Mouse (Mus musculus): ENCODE data around the gene Clip3.

Gene Clip3

GRCm38 (mm10) chr7:30326427-30326826 lies 34.9 kb downstream of the Clip3 start:
- in situ Hi-C loops (cut with MboI, MseI), result no loop called here

GRCm38 (mm10) chr7:30327140-30327539 lies 35.6 kb downstream of the Clip3 start:
- in situ Hi-C loops (cut with MboI, MseI), result no loop called here

- in situ Hi-C loops (cut with MboI, MseI), result no loop called here
These were observed 36.9 kb downstream of the Clip3 start for GRCm38 (mm10) chr7:30328379-30328778.

DNA sequence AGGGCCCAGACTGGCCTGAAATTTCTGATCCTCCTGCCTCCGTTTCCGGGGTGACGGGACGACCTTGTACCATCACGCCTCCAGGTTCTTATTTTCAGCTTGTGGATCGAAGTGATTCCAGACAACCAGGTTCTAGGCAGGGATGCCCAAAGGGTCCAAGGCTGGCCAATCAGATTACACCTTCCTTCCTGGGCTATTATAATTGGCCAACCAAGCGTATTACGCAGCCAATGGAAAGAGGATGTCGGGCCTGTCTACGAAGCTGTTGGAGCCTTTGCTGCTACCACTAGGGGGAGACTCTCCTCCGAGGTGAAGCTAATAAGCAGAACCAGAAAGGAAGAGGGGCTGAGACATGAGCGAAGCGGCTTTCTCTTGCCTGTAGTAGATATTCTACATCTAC lies 40.4 kb downstream of the Clip3 start:
- in situ Hi-C loops (cut with MboI, MseI), result no loop called here

DNA sequence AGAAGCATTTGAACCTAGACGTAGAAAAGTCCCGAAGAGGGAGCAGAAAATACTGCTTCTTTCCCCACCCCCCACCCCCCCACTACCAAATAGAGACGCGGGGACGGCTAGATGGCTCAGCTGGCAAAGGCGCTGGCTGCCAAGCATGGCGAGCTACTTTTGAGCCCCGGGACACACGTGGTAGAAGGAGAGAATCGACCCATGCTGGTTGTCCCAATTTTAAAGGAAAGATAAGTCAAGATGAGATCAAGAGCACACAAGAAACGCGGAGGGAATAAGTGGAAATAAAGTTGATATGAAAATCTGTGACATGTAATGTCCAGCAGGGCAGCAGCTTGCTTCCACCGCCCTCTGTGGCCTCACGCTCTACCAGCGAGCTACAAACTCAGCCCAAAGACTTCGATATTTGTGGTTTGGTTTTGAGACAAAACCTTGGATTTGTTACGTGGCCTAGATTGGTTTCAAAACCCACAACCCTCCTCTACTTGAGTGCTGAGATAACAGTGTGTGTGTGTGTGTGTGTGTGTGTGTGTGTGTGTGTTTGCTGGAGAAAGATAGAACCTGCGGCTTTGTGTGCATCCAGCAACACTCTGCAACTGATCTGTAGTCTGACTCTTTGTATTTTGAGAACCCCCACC lies 41.2 kb downstream of the Clip3 start:
- in situ Hi-C loops (cut with MboI, MseI), result no loop called here

DNA sequence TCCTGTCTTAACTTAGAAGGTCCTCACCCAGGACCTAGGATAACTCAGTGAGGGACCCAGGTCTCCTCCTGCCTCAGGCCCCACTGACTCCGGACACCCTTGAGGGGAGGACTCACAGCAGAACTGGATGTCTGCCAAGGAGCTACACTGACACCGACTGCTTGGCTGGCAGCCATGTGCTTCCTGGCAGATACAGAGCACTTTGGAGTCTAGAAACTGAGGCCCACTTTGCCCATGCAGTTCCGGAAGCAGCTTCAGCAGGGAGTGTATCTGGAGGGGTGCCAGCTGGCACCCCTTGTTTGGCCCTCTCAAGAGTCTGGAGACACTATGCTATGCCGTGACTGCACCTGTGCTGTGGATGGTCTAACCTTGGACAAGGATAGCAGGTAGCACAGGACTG lies 41.9 kb downstream of the Clip3 start:
- in situ Hi-C loops (cut with MboI, MseI), result no loop called here

DNA sequence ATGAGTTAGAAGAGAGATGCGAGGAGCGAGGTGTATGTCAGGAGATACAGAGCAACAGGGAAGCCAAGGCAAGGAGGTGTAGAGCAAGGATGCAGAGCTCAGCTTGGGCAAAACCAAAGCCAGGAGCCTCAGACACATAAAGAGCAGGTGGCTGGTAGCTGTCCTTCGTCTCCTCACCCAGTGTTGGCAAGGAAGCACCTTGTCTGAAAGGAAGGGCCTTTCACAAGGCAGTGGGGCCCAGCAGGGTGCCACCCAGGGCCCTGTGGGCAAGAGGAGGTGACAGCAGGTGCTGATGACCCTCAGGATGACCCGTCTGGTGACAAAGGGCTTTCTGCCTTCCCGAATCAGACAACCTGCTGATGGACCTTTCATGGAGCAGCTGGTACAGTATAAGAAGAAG lies 43.0 kb downstream of the Clip3 start:
- in situ Hi-C loops (cut with MboI, MseI), result no loop called here

- in situ Hi-C loops (cut with MboI, MseI), result no loop called here
These were observed 44.2 kb downstream of the Clip3 start for GRCm38 (mm10) chr7:30335688-30336087.

- in situ Hi-C loops (cut with MboI, MseI), result no loop called here
These were observed 44.9 kb downstream of the Clip3 start for GRCm38 (mm10) chr7:30336384-30336783.

GRCm38 (mm10) chr7:30339432-30340109 lies 48.0 kb downstream of the Clip3 start:
- in situ Hi-C loops (cut with MboI, MseI), result no loop called here

DNA sequence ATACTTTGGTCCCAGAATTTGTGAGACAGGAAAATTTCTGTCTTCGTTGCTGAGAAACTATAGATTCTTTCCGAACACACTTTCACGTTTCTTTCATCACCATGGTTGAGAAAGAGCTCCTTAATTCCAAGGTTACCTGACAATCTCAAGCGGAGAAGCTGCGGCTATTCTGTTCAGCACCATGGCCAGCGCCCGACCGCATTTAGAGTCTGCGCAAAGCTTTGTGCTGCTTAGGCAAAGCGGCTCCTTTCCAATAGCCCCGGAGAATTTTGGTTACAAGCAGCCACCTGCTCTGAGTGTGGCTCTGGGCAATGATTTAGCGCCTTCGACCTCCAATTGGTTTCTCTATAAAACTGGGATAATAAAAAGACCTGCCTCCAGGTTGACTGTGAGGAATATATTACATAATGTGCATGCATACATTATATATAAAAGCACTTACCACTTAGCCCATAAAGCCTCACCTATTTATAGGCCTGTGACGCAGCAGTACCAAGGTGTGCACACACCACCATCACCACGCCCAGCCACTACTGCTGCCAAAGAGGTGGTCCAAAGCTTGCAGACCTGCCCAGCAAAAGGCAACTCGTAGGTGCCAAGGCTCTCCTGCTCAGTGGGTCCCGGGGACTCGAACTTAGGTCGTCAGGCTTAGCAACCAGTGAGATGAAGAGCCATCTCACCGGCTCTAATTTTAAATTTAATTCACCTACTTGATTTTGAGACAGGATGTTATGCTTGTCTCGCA lies 55.3 kb downstream of the Clip3 start:
- in situ Hi-C loops (cut with MboI, MseI), result no loop called here

DNA sequence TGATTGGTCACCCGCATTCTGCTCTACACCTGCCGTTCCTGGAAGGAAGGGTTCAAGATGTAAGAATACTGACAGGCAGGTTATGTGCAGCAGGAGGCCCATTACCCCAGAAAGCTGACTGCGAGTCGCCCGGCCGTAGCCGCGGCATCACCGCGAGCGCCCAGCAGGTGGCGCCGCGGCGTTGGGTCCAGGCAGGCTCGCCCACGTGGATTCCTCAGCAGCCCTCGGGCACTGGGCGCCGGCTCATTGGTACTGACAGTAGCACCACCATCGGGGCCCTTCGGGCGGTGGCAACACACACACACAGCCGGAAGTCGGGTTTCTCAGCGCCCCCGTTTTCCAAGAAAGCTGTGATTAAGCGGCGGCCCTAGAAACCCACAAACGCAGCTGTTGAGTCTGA lies 56.3 kb downstream of the Clip3 start:
- in situ Hi-C loops (cut with MboI, MseI), result no loop called here

GRCm38 (mm10) chr7:30353279-30353822 lies 61.8 kb downstream of the Clip3 start:
- in situ Hi-C loops (cut with MboI, MseI), result no loop called here

DNA sequence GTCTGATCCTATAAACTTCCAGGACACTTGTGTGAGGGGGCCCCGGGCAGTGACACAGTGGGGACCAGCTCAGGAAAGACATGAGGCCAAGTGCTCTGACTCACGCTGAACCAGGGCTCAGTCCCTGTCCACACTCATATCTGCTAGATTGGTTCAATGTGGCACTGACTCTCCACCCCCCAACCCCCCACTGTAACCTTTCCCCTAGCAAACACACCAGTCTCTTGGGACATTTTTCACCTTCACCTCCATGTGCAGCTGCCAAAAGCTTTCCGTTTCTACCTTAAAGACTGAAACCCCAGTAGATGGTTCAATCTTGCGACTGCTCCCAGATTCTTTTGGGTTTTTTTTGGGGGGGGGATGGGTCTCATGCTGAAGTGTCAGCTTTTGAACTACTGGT lies 62.5 kb downstream of the Clip3 start:
- in situ Hi-C loops (cut with MboI, MseI), result no loop called here

Measured in T-helper 1 cell (primary cell).